Mouse (Mus musculus) layer of hippocampus, postnatal 36 days (tissue): ENCODE data around the gene Ppara. TPM values are rescaled to one million over a fixed set of nuclear protein-coding genes. Genes with fewer than 3 reads are reported as not detected.
A peak's percentile ranks its signal among the peaks of the same experiment; 100 is the strongest.

Experiments used
- DNase-seq, 2 experiments: peaks; one replicate each; pipeline ENCODE4 v3.0.0; 2022
- total RNA-seq, 2 experiments: library from RNA; stranded (reverse); gene quantifications; 2 replicates each; pipeline ENCODE4 v1.2.3; 2021

The Ppara gene
- total RNA-seq, 2 experiments from 2014 or later, result 3.9 to 4.9 TPM

DNA sequence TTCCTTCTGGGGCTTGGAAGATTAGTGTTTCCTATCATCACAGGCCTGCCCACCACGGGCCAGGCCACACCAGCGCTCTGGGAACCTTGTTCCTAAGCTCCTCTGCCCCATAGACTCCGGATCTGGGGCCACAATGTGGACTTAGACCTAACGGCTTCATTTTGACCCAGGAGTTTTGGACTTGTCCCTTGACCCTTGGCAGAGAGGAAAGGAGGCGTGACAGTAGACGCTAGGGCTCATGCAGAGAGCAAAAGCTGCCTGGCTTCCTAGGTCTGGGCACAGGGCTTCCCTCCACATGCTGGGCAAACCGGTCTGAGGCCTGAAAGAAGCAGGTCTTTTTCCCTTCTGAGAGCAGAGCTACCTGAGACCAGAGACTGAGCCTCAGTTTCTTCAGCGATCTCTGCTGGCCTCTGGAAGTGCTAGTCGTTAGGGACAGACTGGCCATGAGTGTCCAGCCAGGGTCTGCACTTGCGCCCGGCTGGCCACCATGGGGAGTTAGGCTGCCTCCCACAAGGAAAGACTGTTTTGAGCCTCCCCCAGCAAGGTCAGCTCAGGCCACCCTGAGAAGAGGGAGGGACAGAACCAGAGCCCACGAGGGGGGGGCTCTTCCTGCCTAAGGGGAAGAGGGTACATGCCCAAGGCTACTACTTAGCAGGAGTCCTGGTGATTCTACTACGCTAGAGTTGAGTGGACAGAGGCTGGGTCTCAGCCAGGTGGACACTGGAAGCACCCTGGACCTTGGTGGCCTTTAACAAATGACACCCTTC is 29.0 kb upstream of the Ppara start:
- DNase-seq, result no peak

DNA sequence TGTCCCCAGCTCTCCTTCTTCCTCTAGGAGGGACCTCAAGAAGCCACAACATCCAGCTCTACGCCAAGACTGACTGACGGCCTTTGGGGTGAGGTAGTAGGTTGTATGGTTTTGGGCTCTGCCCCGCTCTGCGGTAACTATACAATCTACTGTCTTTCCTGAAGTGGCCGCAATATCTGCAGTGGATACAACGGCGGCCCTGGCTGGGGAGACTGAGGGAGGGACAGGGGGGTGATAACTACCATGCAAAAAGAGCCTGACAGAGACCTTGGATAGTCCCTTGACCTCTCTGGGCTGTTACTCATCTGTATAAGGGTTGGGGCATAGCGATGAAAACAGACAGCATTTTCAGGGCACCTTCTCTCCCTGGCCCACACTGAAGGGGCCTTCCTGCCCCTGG is 28.3 kb upstream of the Ppara start:
- no peak for DNase-seq

- DNase-seq, result no peak
Measured at GRCm38 (mm10) chr15:85707017-85707416, 27.8 kb upstream of the Ppara start.

GRCm38 (mm10) chr15:85707458-85708030 is 27.2 kb upstream of the Ppara start:
- DNase-seq, result no peak

DNA sequence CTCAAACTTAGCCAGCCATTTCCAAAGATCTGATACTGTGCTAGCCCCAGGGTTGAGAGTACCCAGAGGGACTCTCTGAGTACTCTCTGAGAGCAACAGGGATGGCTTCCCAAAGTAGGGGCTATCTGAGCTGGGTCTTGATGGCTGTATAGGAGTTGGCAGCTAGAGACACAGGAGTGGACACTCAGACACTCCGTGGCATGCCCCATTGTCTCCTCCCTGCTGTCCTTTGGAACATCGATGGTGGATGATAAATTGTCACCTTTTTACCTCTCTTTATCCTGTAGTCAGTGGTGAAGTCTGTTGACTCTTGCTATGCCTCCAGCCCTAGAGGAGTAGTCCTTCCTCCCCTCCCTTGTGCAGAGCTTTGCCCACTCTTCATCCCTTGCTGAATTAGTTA is 26.6 kb upstream of the Ppara start:
- DNase-seq, result no peak

GRCm38 (mm10) chr15:85708843-85709242 is 25.9 kb upstream of the Ppara start:
- no peak for DNase-seq

- DNase-seq, result peak; percentile 84 to 87
Measured at GRCm38 (mm10) chr15:85709268-85709973, 25.4 kb upstream of the Ppara start.

GRCm38 (mm10) chr15:85710179-85710578 is 24.6 kb upstream of the Ppara start:
- peak; percentile 75 to 78 for DNase-seq

DNA sequence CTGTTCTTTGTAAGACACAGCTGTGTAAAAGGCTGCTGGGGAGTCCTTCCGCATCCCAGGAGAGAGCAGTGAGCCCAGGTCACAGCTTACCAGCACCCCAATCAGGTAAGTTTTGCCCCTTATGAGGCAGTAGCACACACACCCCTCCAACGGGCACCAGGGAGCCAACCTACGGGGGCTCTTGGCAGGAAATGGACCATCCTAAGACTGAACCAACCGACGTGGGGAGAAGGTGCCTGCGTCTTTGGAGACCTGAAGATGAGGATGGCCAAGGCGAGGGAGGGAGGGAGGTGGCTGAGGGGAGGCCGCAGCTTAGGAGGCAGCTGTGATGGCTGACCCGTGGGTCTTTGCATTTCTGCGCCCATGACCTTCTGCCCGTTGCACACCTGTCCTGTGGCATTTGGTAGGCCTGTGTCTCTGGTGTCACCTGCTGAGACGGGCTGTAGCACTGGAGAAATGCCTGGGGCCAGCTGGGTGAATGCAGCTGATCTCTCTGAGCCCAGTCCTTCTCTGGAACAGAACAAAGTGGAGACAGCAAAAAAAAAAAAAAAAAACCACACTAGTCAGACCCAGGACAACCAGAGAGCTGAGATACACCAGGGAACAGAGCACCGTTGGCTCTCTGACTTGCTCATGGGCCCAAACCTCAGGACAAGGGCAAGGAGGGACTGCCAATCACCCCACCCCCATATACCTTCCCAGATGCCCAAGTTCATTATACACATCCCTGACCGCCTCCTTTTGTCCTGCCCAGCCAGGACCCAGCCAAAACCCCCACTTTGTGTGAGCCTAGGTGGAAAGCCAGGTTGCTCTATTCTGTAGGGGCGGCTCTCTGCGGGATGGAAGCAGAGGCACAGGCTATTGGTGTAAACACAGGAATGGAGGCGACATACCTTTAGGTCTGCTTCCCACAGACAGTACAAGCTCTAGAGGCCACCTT is 23.9 kb upstream of the Ppara start:
- DNase-seq, result no peak

DNA sequence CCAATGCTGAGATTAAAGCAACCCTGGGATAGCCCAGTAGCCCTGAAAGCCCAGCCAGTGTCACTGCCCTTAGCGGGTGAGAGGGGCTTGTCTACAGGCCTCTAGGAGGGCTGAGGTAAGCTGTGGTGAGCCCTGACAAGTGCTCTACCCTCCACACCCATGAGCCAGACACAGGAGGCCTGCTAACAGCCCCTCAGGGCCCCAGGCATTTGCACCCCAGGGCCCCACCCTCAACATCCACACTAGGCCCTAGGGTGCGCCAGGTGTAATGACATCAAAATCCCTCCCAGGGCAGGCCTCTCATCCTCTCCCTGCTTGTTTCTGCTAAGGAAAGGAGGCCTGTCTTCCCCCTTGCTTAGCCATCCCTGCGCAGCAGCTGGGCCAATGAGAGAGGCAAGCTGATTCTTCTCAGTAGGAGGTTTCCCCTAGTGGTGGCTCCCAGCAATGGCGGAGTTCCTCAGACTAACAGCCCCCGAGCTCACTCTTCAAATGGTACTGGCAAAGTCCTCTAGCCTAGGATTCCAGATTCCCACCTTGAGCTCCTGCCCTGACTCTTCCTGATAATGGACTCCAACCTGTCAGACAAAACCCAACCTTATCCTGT is 22.1 kb upstream of the Ppara start:
- DNase-seq, result no peak

DNA sequence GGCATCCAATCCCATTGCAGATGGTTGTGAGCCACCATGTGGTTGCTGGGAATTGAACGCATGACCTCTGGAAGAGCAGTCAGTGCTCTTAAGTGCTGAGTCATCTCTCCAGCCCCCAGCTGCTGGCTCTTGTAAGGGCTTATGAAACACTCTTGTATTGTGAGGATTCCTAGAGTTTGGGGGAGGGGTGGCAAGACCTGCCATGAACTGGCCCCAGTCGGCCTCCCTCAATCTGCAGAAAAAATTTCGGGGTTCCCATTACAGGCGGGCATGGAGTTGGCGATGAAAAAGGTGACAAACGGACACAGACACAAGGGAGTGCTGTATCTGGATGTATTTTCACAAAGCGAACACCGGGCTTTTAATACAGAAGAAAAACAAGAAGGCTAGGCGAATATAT is 21.4 kb upstream of the Ppara start:
- no peak for DNase-seq

DNA sequence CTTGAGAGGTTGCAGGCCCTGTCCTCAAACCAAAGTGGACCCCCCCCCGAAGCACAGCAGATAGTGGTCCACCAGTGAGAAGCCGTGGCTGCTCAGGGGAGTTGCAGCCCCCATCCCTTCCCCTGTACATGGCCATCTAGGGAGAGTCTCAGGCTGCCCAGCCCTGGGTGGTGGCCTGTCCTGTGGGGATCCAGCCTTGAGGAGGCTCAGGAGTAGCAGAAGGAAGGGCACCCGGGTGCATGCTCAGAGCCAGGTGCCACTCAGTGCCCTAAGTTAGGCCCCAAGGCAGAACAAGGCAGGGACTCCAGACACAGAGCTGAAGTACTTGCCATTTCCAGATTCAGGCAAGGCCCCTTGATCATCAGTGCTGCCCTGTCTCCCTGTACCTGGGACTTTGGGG is 19.7 kb upstream of the Ppara start:
- no peak for DNase-seq

GRCm38 (mm10) chr15:85716045-85716444 is 18.7 kb upstream of the Ppara start:
- DNase-seq, result peak; percentile 78 to 84

- DNase-seq, result no peak
Measured at GRCm38 (mm10) chr15:85716591-85716990, 18.2 kb upstream of the Ppara start.

- DNase-seq, result no peak
Measured at GRCm38 (mm10) chr15:85717008-85717407, 17.8 kb upstream of the Ppara start.

GRCm38 (mm10) chr15:85717800-85718199 is 17.0 kb upstream of the Ppara start:
- no peak for DNase-seq

DNA sequence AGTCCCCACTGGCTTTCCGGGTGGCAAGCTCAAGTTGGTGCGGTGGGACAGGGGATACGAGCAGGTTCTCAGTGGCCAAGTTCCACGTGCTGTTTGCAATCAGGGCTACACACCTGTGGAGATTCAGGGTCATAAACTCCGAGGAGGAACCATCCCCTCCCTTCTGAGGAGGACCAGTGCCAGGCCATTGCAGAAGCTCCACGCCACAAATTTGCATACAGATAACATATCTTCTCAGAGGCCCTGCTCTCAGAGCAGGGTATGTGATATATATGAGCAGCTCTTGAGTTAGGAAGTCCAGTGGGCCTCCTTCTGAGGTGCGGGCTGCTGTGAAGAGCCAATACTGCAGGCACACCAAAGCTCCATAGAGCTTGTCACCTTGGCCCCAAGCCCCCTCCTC is 15.8 kb upstream of the Ppara start:
- no peak for DNase-seq

DNA sequence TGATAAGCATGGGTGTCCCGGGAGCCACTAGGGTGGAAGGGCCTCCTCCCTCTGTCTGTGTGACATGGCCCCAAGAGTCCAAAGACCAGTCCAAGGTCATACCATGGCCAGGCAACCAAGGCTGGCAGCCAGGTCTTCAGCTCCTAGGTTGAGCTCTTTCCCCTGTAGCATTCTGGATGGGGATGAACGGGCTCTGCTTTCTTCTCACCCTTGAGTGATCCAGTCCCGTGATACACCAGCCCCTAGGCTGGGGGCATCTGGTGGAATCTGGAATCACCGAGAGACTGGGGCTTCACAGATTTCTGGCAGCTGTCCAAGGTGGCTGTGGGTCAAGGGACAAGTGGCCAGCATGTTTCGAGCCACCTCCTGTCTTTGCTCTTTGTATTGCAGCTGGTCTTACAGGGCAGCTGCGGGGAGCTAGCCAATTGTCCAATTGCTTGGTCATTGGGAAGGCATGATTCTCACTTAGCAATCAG is 14.4 kb upstream of the Ppara start:
- no peak for DNase-seq

DNA sequence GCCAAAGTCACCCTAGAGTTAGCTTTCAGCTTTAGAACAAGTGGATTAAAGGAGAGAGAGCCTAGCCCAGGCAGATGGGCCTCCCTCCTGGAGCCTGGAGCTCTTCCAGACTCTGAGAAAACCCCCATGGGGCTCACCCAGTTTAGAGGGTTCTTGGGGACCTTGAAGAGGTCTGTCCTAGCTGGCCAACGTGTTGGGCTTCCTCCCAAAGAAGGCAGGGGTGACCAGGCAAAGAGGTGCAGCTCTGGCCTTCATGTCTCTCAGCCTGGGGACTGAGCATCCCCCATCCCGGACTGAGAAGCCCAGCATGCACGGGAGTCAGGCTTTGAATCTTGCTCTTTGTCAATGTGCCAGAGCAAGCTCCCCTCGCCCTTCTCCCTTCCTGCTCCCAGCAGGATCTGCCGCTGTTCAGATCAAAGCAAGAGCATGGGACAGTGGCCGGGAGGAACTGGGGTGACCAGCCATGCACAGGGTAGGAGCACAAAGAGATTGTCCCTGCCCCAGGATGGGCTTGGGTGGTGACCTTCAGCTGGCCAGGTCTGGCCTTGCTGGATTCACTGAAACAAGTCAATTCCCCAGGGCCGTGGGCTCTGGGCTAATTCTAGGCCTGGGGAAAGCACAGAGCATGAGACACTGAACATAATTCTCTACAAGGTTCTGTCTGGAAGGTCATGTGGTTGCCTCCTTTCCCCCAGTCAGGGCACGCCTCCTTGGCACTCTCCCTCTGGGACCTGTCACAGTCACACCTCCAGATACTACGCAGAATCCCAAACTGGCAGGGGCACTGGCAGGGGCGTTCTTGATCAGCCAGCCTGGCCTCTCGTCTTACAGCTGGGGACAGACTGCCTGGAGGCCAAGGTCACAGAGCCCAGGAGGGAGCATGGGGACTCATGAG is 10.3 kb upstream of the Ppara start:
- DNase-seq, result no peak

- DNase-seq, result no peak
Measured at GRCm38 (mm10) chr15:85728224-85728623, 6.6 kb upstream of the Ppara start.

DNA sequence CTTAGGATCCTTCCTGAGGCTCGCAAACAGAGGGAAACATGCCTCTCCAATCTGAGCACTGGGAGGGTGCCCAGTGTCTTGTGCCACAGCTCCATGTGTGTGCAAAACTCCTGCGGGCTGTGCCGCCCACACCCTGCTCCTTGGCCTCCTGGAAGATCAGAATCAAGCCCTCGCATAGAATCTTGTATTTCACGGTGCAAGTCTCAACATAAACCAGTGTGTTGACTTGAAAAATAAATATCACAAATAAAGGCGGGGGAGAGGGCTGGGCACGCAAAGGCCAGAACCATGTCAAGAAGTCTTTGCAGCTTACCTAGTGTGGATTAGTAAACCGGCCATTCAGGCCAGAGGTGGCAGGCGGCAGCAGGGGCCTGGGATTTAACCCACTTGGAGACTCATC is 5.5 kb upstream of the Ppara start:
- no peak for DNase-seq
